Mouse (Mus musculus) bone marrow macrophage, adult 2 months (primary cell): ENCODE results near the gene AC109138.7.

ENCODE experiments used
- CTCF ChIP-seq: IDR thresholded peaks from 2 replicates; pipeline ENCODE4 v1.5.1; 2012; ENCODE audit warnings: low read depth, mild to moderate bottlenecking, low read length, moderate library complexity
- POLR2A ChIP-seq: IDR thresholded peaks from 2 replicates; pipeline ENCODE4 v1.6.1; 2012; ENCODE audit warnings: mild to moderate bottlenecking, low read depth, low read length, borderline replicate concordance

- TF ChIP-seq CTCF (no peak), POLR2A (no peak)
Observed at GRCm38 (mm10) chr19:4183689-4184088, 30.5 kb upstream of the AC109138.7 start.
